ENCODE assay signal across 12 mouse cellular contexts in genomic region chr8:122021725-122022124, GRCm38 (mm10).
DNase-seq lines count a peak whose midpoint lies in the region; ATAC-seq and TF ChIP-seq lines count a peak whose summit lies in the region.
"Had no signal": no experiment of that assay in that cellular context is flagged by ENCODE, and none has a peak within 500 bp of the region (broad histone marks: within the 10 kb centered on the region; RNA-seq: fewer than 3 reads in every experiment).

No protein-coding gene starts in this region.

- H3K27me3 ChIP-seq in liver, adult 2 months (ENCODE audit: control insufficient read depth, insufficient read depth, low read length), result no peaks in the 10 kb centered on the region
- no peaks in the 10 kb centered on the region for H3K27me3 ChIP-seq in liver, embryonic 11.5 days (replicated peaks; ENCODE audit: control insufficient read depth, insufficient read depth, low read length)
- no peaks in the 10 kb centered on the region for H3K27me3 ChIP-seq in midbrain, embryonic 15.5 days (replicated peaks)
- H3K27me3 ChIP-seq: embryonic facial prominence, embryonic 12.5 days; hindbrain, embryonic 12.5 days had no signal

- 25% methylated on average over 2 of the region's 2 CpGs for WGBS in liver, adult 2 months
- 94% methylated on average over 2 of the region's 2 CpGs for WGBS in liver, embryonic 11.5 days
- 80% methylated on average over 2 of the region's 2 CpGs for WGBS in midbrain, embryonic 15.5 days

- no peak for TF ChIP-seq CTCF in gastrocnemius, adult 2 months (IDR thresholded peaks at IDR 0.05)
- TF ChIP-seq CTCF in liver, adult 2 months (IDR thresholded peaks at IDR 0.05; ENCODE audit: low read depth, low read length), result no peak

- H3K27ac ChIP-seq in gastrocnemius, adult 2 months, result peak overlapping the region; percentile 25
- H3K27ac ChIP-seq in liver, adult 2 months (replicated peaks; ENCODE audit: insufficient read depth, low read depth, low read length), result peak overlapping the region; percentile 90
- H3K27ac ChIP-seq in liver, embryonic 11.5 days (ENCODE audit: low read depth, low read length), result no peak overlapping the region
- H3K27ac ChIP-seq in midbrain, embryonic 15.5 days, result no peak overlapping the region
- H3K27ac ChIP-seq: embryonic facial prominence, embryonic 12.5 days; hindbrain, embryonic 12.5 days had no signal

- DNase-seq in gastrocnemius, adult 2 months, result peak; percentile 61
- no peak for DNase-seq in gastrocnemius, postnatal 36 days
- peak; percentile 99 for DNase-seq in liver, adult 2 months (ENCODE audit: extremely low read depth, low read depth, low spot score)
- no peak for DNase-seq in liver, embryonic 11.5 days (ENCODE audit: low spot score)
- peak; percentile 64 to 73 for DNase-seq in kidney, postnatal 36 days
- no peak for DNase-seq in right cerebral cortex, adult 2 months (ENCODE audit: low spot score in 2 of 2)
- DNase-seq: gastrocnemius, postnatal 10 days; midbrain, embryonic 14.5 days had no signal

- no peak overlapping the region for H3K9ac ChIP-seq in liver, adult 2 months (ENCODE audit: low read depth, low read length)
- no peak overlapping the region for H3K9ac ChIP-seq in liver, embryonic 11.5 days (ENCODE audit: low read depth, low read length)
- H3K9ac ChIP-seq in midbrain, embryonic 15.5 days, result no peak overlapping the region
- H3K9ac ChIP-seq: embryonic facial prominence, embryonic 12.5 days; hindbrain, embryonic 12.5 days had no signal

- peaks cover 17% of the 10 kb centered on the region for H3K4me1 ChIP-seq in liver, adult 2 months (ENCODE audit: control insufficient read depth, insufficient read depth, low read length)
- H3K4me1 ChIP-seq in liver, embryonic 11.5 days (replicated peaks; ENCODE audit: control insufficient read depth, insufficient read depth, low read length), result no peaks in the 10 kb centered on the region
- no peaks in the 10 kb centered on the region for H3K4me1 ChIP-seq in midbrain, embryonic 15.5 days

- no peaks in the 10 kb centered on the region for H3K79me2 ChIP-seq in liver, adult 2 months (ENCODE audit: control insufficient read depth, insufficient read depth, low read length)

- no peak for ATAC-seq in liver, embryonic 11.5 days (replicated peaks; ENCODE audit: low FRiP score)
- ATAC-seq in megakaryocyte progenitor cell, adult 5-6 weeks (replicated peaks; ENCODE audit: poor library complexity), result peak; percentile 79
- ATAC-seq in midbrain, embryonic 15.5 days (replicated peaks), result no peak

- intact Hi-C loops in gastrocnemius, adult 2 months (cut with DNase I), result no loop called here
- intact Hi-C loops in gastrocnemius, postnatal 36 days (cut with DNase I), result no loop called here

- no peak overlapping the region for H3K4me2 ChIP-seq in liver, embryonic 11.5 days
- no peak overlapping the region for H3K4me2 ChIP-seq in midbrain, embryonic 15.5 days
- H3K4me2 ChIP-seq: embryonic facial prominence, embryonic 12.5 days; hindbrain, embryonic 12.5 days had no signal

- TF ChIP-seq POLR2A in liver, adult 2 months (IDR thresholded peaks at IDR 0.05; ENCODE audit: extremely low read depth, insufficient read depth, low read length), result no peak

- H3K9me3 ChIP-seq in liver, embryonic 11.5 days (ENCODE audit: control insufficient read depth, low read length), result no peaks in the 10 kb centered on the region
- no peaks in the 10 kb centered on the region for H3K9me3 ChIP-seq in midbrain, embryonic 15.5 days
- H3K9me3 ChIP-seq: embryonic facial prominence, embryonic 12.5 days; hindbrain, embryonic 12.5 days had no signal

- H3K4me3 ChIP-seq in gastrocnemius, adult 2 months, result no peak overlapping the region
- H3K4me3 ChIP-seq in liver, adult 2 months (ENCODE audit: insufficient read depth, low read depth, low read length), result no peak overlapping the region
- H3K4me3 ChIP-seq in liver, embryonic 11.5 days (ENCODE audit: low read depth, low read length), result no peak overlapping the region
- H3K4me3 ChIP-seq in midbrain, embryonic 15.5 days, result no peak overlapping the region
- H3K4me3 ChIP-seq: embryonic facial prominence, embryonic 12.5 days; hindbrain, embryonic 12.5 days had no signal

- peaks cover 3% of the 10 kb centered on the region; the same call in 1 of the 2 replicates for H3K36me3 ChIP-seq in liver, adult 2 months (ENCODE audit: control insufficient read depth, insufficient read depth, low read length)
- H3K36me3 ChIP-seq in liver, embryonic 11.5 days (ENCODE audit: control insufficient read depth, insufficient read depth, low read length), result peaks cover 27% of the 10 kb centered on the region
- peaks cover 10% of the 10 kb centered on the region; the same call in 1 of the 2 replicates for H3K36me3 ChIP-seq in midbrain, embryonic 15.5 days (replicated peaks)

Comparison
In these comparisons a context has a peak if more than half of its experiments do, and no peak if none do; other contexts are left out.
1. DNase-seq: peak in gastrocnemius, adult 2 months (single experiment), liver, adult 2 months (single experiment) and kidney, postnatal 36 days (2 of 2); none in gastrocnemius, postnatal 36 days (0 of 2), liver, embryonic 11.5 days (single experiment) and right cerebral cortex, adult 2 months (0 of 2).
2. H3K27ac ChIP-seq: peak in gastrocnemius, adult 2 months (single experiment) and liver, adult 2 months (single experiment); none in liver, embryonic 11.5 days (single experiment) and midbrain, embryonic 15.5 days (single experiment).